Mouse (Mus musculus) small intestine, adult 2 months (tissue): ENCODE results near the gene Rnf180. TPM values are rescaled to one million over a fixed set of nuclear protein-coding genes. Genes with fewer than 3 reads are reported as not detected.
A peak's percentile ranks its signal among the peaks of the same experiment; 100 is the strongest.

Source experiments
- H3K27ac ChIP-seq: fragments of 200-500 bp; 2 replicates; pipeline ENCODE4 v1.5.1; 2012; ENCODE audit warnings: low read depth, low read length, control low read depth, inconsistent platforms; ENCODE audit not compliant: insufficient read depth
- H3K27me3 ChIP-seq: fragments of 200-500 bp; 2 replicates; pipeline ENCODE4 v1.6.1; 2012; ENCODE audit warnings: mild to moderate bottlenecking, moderate library complexity, low read length, inconsistent platforms; ENCODE audit not compliant: control insufficient read depth, insufficient read depth
- H3K36me3 ChIP-seq: fragments of 200-500 bp; 2 replicates; pipeline ENCODE4 v1.6.1; 2012; ENCODE audit warnings: mild to moderate bottlenecking, low read length, control low read depth, inconsistent platforms; ENCODE audit not compliant: control insufficient read depth, insufficient read depth
- H3K4me1 ChIP-seq: fragments of 200-500 bp; 2 replicates; pipeline ENCODE4 v1.6.1; 2012; ENCODE audit warnings: low read length, inconsistent platforms, mixed read lengths; ENCODE audit not compliant: control insufficient read depth, insufficient read depth, insufficient read length
- H3K4me3 ChIP-seq: fragments of 200-500 bp; 2 replicates; pipeline ENCODE4 v1.5.1; 2012; ENCODE audit warnings: low read depth, mild to moderate bottlenecking, control low read depth, inconsistent platforms, low read length, moderate library complexity
- CTCF ChIP-seq: fragments of 200-500 bp; IDR thresholded peaks from 2 replicates; pipeline ENCODE4 v1.5.1; 2012; ENCODE audit warnings: low read depth, mild to moderate bottlenecking, control low read depth, inconsistent platforms, low read length, moderate library complexity, mixed read lengths; ENCODE audit not compliant: insufficient replicate concordance, insufficient read length; ENCODE audit errors: extremely low read depth
- POLR2A ChIP-seq: fragments of 200-500 bp; IDR thresholded peaks from 2 replicates; pipeline ENCODE4 v1.6.1; 2012; ENCODE audit warnings: low read depth, mild to moderate bottlenecking, control low read depth, inconsistent platforms, low read length, moderate library complexity
- WGBS: fragments of 180-500 bp; shearing (Covaris S2); methylation state at CpG from one replicate; pipeline ENCODE4 v1.1.7; 2018; 5-methylcytosine and 5-hydroxymethylcytosine counted together
- polyA plus RNA-seq: library from polyadenylated mRNA; depleted of rRNA; stranded (reverse); fragments of >200 nt; gene quantifications from 2 replicates; pipeline ENCODE4 v1.2.3, GENCODE M21; 2012

Rnf180 gene
- polyA plus RNA-seq, 1 experiment: 0.23 TPM

DNA sequence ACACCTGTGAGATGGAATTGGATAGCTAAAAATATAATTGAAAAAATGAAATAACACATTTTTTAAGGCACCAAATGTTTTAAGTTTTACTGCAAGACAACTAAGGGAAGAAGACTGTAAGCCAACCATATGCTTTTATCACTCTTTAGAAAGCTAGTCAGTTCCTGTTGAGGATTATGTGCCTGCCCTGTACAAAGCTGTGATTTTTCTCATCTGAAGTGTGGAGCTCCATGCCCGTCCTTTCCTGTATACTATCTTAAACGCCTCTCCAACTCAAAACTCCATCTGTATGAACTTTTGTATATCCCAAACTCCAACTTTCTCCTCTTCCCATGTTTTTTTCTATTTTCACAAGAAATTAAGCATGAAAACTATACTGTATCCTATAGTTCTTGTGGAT, 10.9 kb upstream of the Rnf180 start:
- no peak overlapping the region for H3K27ac ChIP-seq
- WGBS: 81% methylated on average over 2 of the region's 2 CpGs

DNA sequence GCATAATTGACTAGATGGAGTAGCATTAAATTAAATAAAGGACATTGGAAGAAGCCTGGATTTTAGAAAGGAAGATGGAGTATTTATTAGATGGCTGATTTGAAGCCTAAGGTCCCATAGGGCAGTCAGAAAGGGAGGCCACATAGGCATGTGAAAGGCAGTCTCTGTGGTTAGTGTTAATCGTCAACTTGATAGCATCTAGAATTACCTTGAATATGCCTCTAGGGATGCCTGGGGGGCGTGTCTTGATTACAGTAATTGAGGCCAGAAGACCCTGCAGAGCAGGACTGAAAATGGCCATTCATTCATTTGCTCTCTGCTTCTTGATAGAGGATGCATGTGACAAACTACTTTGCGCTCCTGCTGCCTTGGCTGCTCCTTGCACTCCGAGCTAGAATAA, 9.4 kb upstream of the Rnf180 start:
- H3K4me3 ChIP-seq: no peak overlapping the region
- TF ChIP-seq CTCF (no peak), POLR2A (no peak)
- H3K4me1 ChIP-seq: no peaks in the 10 kb centered on the region
- no peak overlapping the region for H3K27ac ChIP-seq
- no peaks in the 10 kb centered on the region for H3K27me3 ChIP-seq
- 59% methylated on average over 4 of the region's 4 CpGs for WGBS
- H3K36me3 ChIP-seq: no peaks in the 10 kb centered on the region

More for the DNA sequence above, 10.9 kb upstream of the Rnf180 start:
- H3K27me3 ChIP-seq: no peaks in the 10 kb centered on the region
- H3K4me3 ChIP-seq: no peak overlapping the region
- TF ChIP-seq POLR2A: no peak
- TF ChIP-seq CTCF: no peak
- no peaks in the 10 kb centered on the region for H3K36me3 ChIP-seq
- no peaks in the 10 kb centered on the region for H3K4me1 ChIP-seq

DNA sequence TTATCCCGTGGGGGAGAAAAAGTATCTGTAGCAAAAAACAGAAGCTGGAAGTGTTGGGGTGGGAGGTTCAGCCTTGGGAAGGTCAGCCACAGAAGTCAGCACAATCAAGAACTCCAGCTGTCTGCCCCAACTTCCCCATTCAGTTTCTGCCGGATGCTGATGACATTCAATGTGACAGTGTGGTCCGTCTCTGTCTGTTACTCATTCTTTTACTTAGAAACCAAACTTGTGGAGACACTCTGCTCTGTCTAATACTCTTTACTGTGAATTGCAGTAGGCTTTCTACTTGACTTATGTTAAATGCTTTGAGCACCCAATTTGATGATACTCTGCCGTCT, 5.4 kb upstream of the Rnf180 start:
- Histone ChIP-seq H3K4me1 (no peaks in the 10 kb centered on the region), H3K4me3 (no peak overlapping the region), H3K27me3 (no peaks in the 10 kb centered on the region), H3K27ac (no peak overlapping the region), H3K36me3 (no peaks in the 10 kb centered on the region)
- 66% methylated on average over 4 of the region's 4 CpGs for WGBS
- TF ChIP-seq POLR2A: no peak
- TF ChIP-seq CTCF: no peak

GRCm38 (mm10) chr13:105299162-105300008, 4.8 kb upstream of the Rnf180 start:
- H3K4me1 ChIP-seq: peaks cover 2% of the 10 kb centered on the region; the same call in 1 of the 2 replicates
- no peak overlapping the region for H3K27ac ChIP-seq
- WGBS: 47% methylated on average over 4 of the region's 4 CpGs
- no peak for TF ChIP-seq CTCF
- no peak for TF ChIP-seq POLR2A
- no peak overlapping the region for H3K4me3 ChIP-seq
- H3K27me3 ChIP-seq: peaks cover 2% of the 10 kb centered on the region
- no peaks in the 10 kb centered on the region for H3K36me3 ChIP-seq

- peak overlapping the region; percentile 76 for H3K4me3 ChIP-seq
- no peak for TF ChIP-seq CTCF
- H3K4me1 ChIP-seq: peaks cover 6% of the 10 kb centered on the region; the same call in 1 of the 2 replicates
- no peak overlapping the region for H3K27ac ChIP-seq
- peaks cover 11% of the 10 kb centered on the region for H3K27me3 ChIP-seq
- under 1% methylated on average over 90 of the region's 91 CpGs for WGBS
- no peaks in the 10 kb centered on the region for H3K36me3 ChIP-seq
Measured at GRCm38 (mm10) chr13:105293781-105294667, 591 bp downstream of the Rnf180 start.

GRCm38 (mm10) chr13:105291816-105292215, 2.8 kb downstream of the Rnf180 start:
- peak overlapping the region; percentile 6; the same call in 1 of the 2 replicates for H3K27ac ChIP-seq
- 19% methylated on average over 4 of the region's 4 CpGs for WGBS
- H3K4me1 ChIP-seq: peaks cover 6% of the 10 kb centered on the region; the same call in 1 of the 2 replicates

GRCm38 (mm10) chr13:105290594-105290993, 4.0 kb downstream of the Rnf180 start:
- TF ChIP-seq POLR2A (no peak), CTCF (no peak)
- 79% methylated on average over 2 of the region's 2 CpGs for WGBS

More at GRCm38 (mm10) chr13:105291816-105292215, 2.8 kb downstream of the Rnf180 start:
- no peaks in the 10 kb centered on the region for H3K36me3 ChIP-seq
- no peak for TF ChIP-seq CTCF
- no peak for TF ChIP-seq POLR2A
- H3K4me3 ChIP-seq: peak overlapping the region; percentile 24; the same call in 1 of the 2 replicates
- peaks cover 11% of the 10 kb centered on the region for H3K27me3 ChIP-seq

More at GRCm38 (mm10) chr13:105290594-105290993, 4.0 kb downstream of the Rnf180 start:
- Histone ChIP-seq H3K27me3 (peaks cover 11% of the 10 kb centered on the region), H3K4me1 (peaks cover 6% of the 10 kb centered on the region; the same call in 1 of the 2 replicates), H3K36me3 (no peaks in the 10 kb centered on the region), H3K27ac (no peak overlapping the region), H3K4me3 (no peak overlapping the region)
